Mouse (Mus musculus) neural tube, embryonic 12.5 days (tissue): Measurements from ENCODE around the gene Wdtc1. TPM values are rescaled to one million over a fixed set of nuclear protein-coding genes. Genes with fewer than 3 reads are reported as not detected.

Source experiments
- ATAC-seq: fragments of 200-750 bp; cut with Nextera tagmentation; 2 replicates; pipeline ENCODE4 v1.8.0; 2017; ENCODE audit warnings: low read depth, mild to moderate bottlenecking, moderate TSS enrichment, moderate library complexity; ENCODE audit not compliant: low FRiP score
- H3K27ac ChIP-seq: fragments of 300-500 bp; sonication (generic); 2 replicates; pipeline ENCODE4 v1.5.1; 2016
- H3K27me3 ChIP-seq: fragments of 300-500 bp; sonication (generic); replicated peaks from 2 replicates; pipeline ENCODE4 v1.6.1; 2016; ENCODE audit warnings: mild to moderate bottlenecking
- H3K36me3 ChIP-seq: fragments of 300-500 bp; sonication (generic); 2 replicates; pipeline ENCODE4 v1.6.1; 2016; ENCODE audit warnings: mild to moderate bottlenecking
- H3K4me1 ChIP-seq: fragments of 300-500 bp; sonication (generic); 2 replicates; pipeline ENCODE4 v1.6.1; 2016
- H3K4me2 ChIP-seq: fragments of 300-500 bp; sonication (generic); replicated peaks from 2 replicates; pipeline ENCODE4 v1.6.1; 2016; ENCODE audit warnings: mild to moderate bottlenecking
- H3K4me3 ChIP-seq: fragments of 300-500 bp; sonication (generic); 2 replicates; pipeline ENCODE4 v1.5.1; 2016
- H3K9ac ChIP-seq: fragments of 300-500 bp; sonication (generic); 2 replicates; pipeline ENCODE4 v1.6.1; 2016; ENCODE audit warnings: mild to moderate bottlenecking
- H3K9me3 ChIP-seq: fragments of 300-500 bp; sonication (generic); 2 replicates; pipeline ENCODE4 v1.6.1; 2016; ENCODE audit warnings: mild to moderate bottlenecking
- WGBS: fragments of 180-500 bp; shearing (Covaris S2); methylation state at CpG from one replicate; pipeline ENCODE4 v1.1.7; 2016; 5-methylcytosine and 5-hydroxymethylcytosine counted together
- microRNA-seq: library from miRNA; unstranded; fragments of <30 nt; microRNA quantifications from one replicate; pipeline ENCODE4, GENCODE M21; 2017
- polyA plus RNA-seq: library from polyadenylated mRNA; unstranded; fragments of >200 nt; fragmentation: Nextera tagmentation; extraction: Ambion mirVana; gene quantifications from 2 replicates; pipeline ENCODE4 v1.2.1, GENCODE M21; 2016

The Wdtc1 gene
- polyA plus RNA-seq, 1 experiment from 2014 or later: 28.3 TPM

- 49% methylated on average over 12 of the region's 12 CpGs for WGBS
Observed at GRCm38 (mm10) chr4:133253412-133253811, 99.9 kb downstream of the Wdtc1 start.

GRCm38 (mm10) chr4:133252089-133252488 lies 101.2 kb downstream of the Wdtc1 start:
- H3K27me3 ChIP-seq: peaks cover 75% of the 10 kb centered on the region
- peaks cover 13% of the 10 kb centered on the region for H3K4me1 ChIP-seq
- H3K36me3 ChIP-seq: no peaks in the 10 kb centered on the region
- H3K4me3 ChIP-seq: no peak overlapping the region
- H3K27ac ChIP-seq: no peak overlapping the region
- ATAC-seq: no peak
- no peak overlapping the region for H3K4me2 ChIP-seq
- no peak overlapping the region for H3K9ac ChIP-seq
- 43% methylated on average over 4 of the region's 4 CpGs for WGBS
- H3K9me3 ChIP-seq: no peaks in the 10 kb centered on the region

More at GRCm38 (mm10) chr4:133253412-133253811, 99.9 kb downstream of the Wdtc1 start:
- H3K9me3 ChIP-seq: no peaks in the 10 kb centered on the region
- H3K4me3 ChIP-seq: no peak overlapping the region
- peaks cover 72% of the 10 kb centered on the region for H3K27me3 ChIP-seq
- H3K4me1 ChIP-seq: peaks cover 13% of the 10 kb centered on the region
- no peaks in the 10 kb centered on the region for H3K36me3 ChIP-seq
- ATAC-seq: no peak
- H3K4me2 ChIP-seq: no peak overlapping the region
- H3K9ac ChIP-seq: no peak overlapping the region
- no peak overlapping the region for H3K27ac ChIP-seq

GRCm38 (mm10) chr4:133251214-133251613 lies 102.1 kb downstream of the Wdtc1 start:
- peak overlapping the region; percentile 64 for H3K4me2 ChIP-seq
- no peaks in the 10 kb centered on the region for H3K36me3 ChIP-seq
- peaks cover 75% of the 10 kb centered on the region for H3K27me3 ChIP-seq
- no peak overlapping the region for H3K27ac ChIP-seq
- H3K4me1 ChIP-seq: peaks cover 13% of the 10 kb centered on the region
- ATAC-seq: no peak
- peak overlapping the region; percentile 44; the same call in 1 of the 2 replicates for H3K9ac ChIP-seq
- H3K9me3 ChIP-seq: no peaks in the 10 kb centered on the region
- 4% methylated on average over 31 of the region's 31 CpGs for WGBS
- H3K4me3 ChIP-seq: peak overlapping the region; percentile 29

GRCm38 (mm10) chr4:133250609-133251008 lies 102.7 kb downstream of the Wdtc1 start:
- Histone ChIP-seq H3K4me1 (peaks cover 13% of the 10 kb centered on the region), H3K36me3 (no peaks in the 10 kb centered on the region), H3K9me3 (no peaks in the 10 kb centered on the region), H3K27me3 (peaks cover 71% of the 10 kb centered on the region), H3K4me3 (peak overlapping the region; percentile 29), H3K27ac (no peak overlapping the region), H3K9ac (peak overlapping the region; percentile 40; the same call in 1 of the 2 replicates), H3K4me2 (peak overlapping the region; percentile 64)
- no peak for ATAC-seq
- WGBS: 2% methylated on average over 22 of the region's 22 CpGs

GRCm38 (mm10) chr4:133247806-133248449 lies 105.4 kb downstream of the Wdtc1 start:
- H3K27ac ChIP-seq: no peak overlapping the region
- H3K9ac ChIP-seq: no peak overlapping the region
- peaks cover 13% of the 10 kb centered on the region for H3K4me1 ChIP-seq
- H3K4me2 ChIP-seq: no peak overlapping the region
- H3K9me3 ChIP-seq: no peaks in the 10 kb centered on the region
- no peaks in the 10 kb centered on the region for H3K36me3 ChIP-seq
- 81% methylated on average over 13 of the region's 13 CpGs for WGBS
- no peak for ATAC-seq
- peaks cover 76% of the 10 kb centered on the region for H3K27me3 ChIP-seq
- no peak overlapping the region for H3K4me3 ChIP-seq

- WGBS: 27% methylated on average over 15 of the region's 15 CpGs
Observed at GRCm38 (mm10) chr4:133247072-133247471, 106.2 kb downstream of the Wdtc1 start.

GRCm38 (mm10) chr4:133244289-133244688 lies 109.0 kb downstream of the Wdtc1 start:
- Histone ChIP-seq H3K4me1 (peaks cover 15% of the 10 kb centered on the region), H3K36me3 (no peaks in the 10 kb centered on the region), H3K9me3 (no peaks in the 10 kb centered on the region), H3K27me3 (peaks cover 64% of the 10 kb centered on the region), H3K27ac (no peak overlapping the region), H3K9ac (no peak overlapping the region), H3K4me3 (no peak overlapping the region), H3K4me2 (no peak overlapping the region)
- no peak for ATAC-seq
- WGBS: 88% methylated on average over 1 of the region's 1 CpGs

More at GRCm38 (mm10) chr4:133247072-133247471, 106.2 kb downstream of the Wdtc1 start:
- Histone ChIP-seq H3K4me3 (no peak overlapping the region), H3K36me3 (no peaks in the 10 kb centered on the region), H3K4me2 (no peak overlapping the region), H3K9ac (no peak overlapping the region), H3K9me3 (no peaks in the 10 kb centered on the region), H3K27me3 (peaks cover 76% of the 10 kb centered on the region), H3K27ac (no peak overlapping the region), H3K4me1 (peaks cover 13% of the 10 kb centered on the region)
- no peak for ATAC-seq

- Histone ChIP-seq H3K4me3 (no peak overlapping the region), H3K9ac (no peak overlapping the region), H3K9me3 (no peaks in the 10 kb centered on the region), H3K36me3 (no peaks in the 10 kb centered on the region), H3K27me3 (peaks cover 64% of the 10 kb centered on the region), H3K27ac (no peak overlapping the region), H3K4me1 (peaks cover 15% of the 10 kb centered on the region), H3K4me2 (no peak overlapping the region)
- ATAC-seq: no peak
- WGBS: 35% methylated on average over 13 of the region's 13 CpGs
Observed at GRCm38 (mm10) chr4:133243538-133243937, 109.7 kb downstream of the Wdtc1 start.

GRCm38 (mm10) chr4:133242710-133243109 lies 110.6 kb downstream of the Wdtc1 start:
- no peak for ATAC-seq
- no peak overlapping the region for H3K27ac ChIP-seq
- no peak overlapping the region for H3K9ac ChIP-seq
- H3K36me3 ChIP-seq: no peaks in the 10 kb centered on the region
- peaks cover 15% of the 10 kb centered on the region for H3K4me1 ChIP-seq
- peaks cover 57% of the 10 kb centered on the region for H3K27me3 ChIP-seq
- H3K4me3 ChIP-seq: no peak overlapping the region
- no peaks in the 10 kb centered on the region for H3K9me3 ChIP-seq
- no peak overlapping the region for H3K4me2 ChIP-seq
- WGBS: 50% methylated on average over 9 of the region's 9 CpGs

Small RNA genes within 50 kb of the gene (microRNA-seq; reads per million reads assigned to microRNA genes)
- 1.1 reads per million for gene Mir5122

Other genes with a start within 250 kb of the Wdtc1 start
- gene Wasf2, start 223.0 kb downstream of the Wdtc1 start, polyA plus RNA-seq: 30.5 and 48.9 TPM in 2 replicates
- gene Cd164l2, start 141.3 kb downstream of the Wdtc1 start, polyA plus RNA-seq: 0.42 and 0.79 TPM in 2 replicates
- 0.38 and 0.74 TPM in 2 replicates for gene Gpr3, start 140.9 kb downstream of the Wdtc1 start, polyA plus RNA-seq
- 2.1 and 3.2 TPM in 2 replicates for gene Map3k6, start 112.7 kb downstream of the Wdtc1 start, polyA plus RNA-seq
- 0.66 and 0.73 TPM in 2 replicates for gene Sytl1, start 90.4 kb downstream of the Wdtc1 start, polyA plus RNA-seq
- gene Tmem222, start 75.7 kb downstream of the Wdtc1 start, polyA plus RNA-seq: 82.0 and 84.2 TPM in 2 replicates
- gene Slc9a1, start 16.2 kb upstream of the Wdtc1 start, polyA plus RNA-seq: 7.1 and 9.0 TPM in 2 replicates
- gene Tent5b, start 126.7 kb upstream of the Wdtc1 start, polyA plus RNA-seq: 0.29 and 0.66 TPM in 2 replicates
- 2.5 and 3.7 TPM in 2 replicates for gene Trnp1, start 145.1 kb upstream of the Wdtc1 start, polyA plus RNA-seq
- 1.1 and 1.5 TPM in 2 replicates for gene Kdf1, start 165.5 kb upstream of the Wdtc1 start, polyA plus RNA-seq
- gene Nudc, start 192.5 kb upstream of the Wdtc1 start, polyA plus RNA-seq: 335 and 339 TPM in 2 replicates
- not detected in 2 replicates for gene Nr0b2, start 199.9 kb upstream of the Wdtc1 start, polyA plus RNA-seq
- 11.7 and 13.7 TPM in 2 replicates for gene Gpatch3, start 221.3 kb upstream of the Wdtc1 start, polyA plus RNA-seq
- 22.7 and 24.7 TPM in 2 replicates for gene Gpn2, start 230.9 kb upstream of the Wdtc1 start, polyA plus RNA-seq
- gene Sfn, start 248.7 kb upstream of the Wdtc1 start, polyA plus RNA-seq: 8.3 and 9.5 TPM in 2 replicates